Comparison of ENCODE assay signal across 9 mouse cellular contexts in the genomic region with DNA sequence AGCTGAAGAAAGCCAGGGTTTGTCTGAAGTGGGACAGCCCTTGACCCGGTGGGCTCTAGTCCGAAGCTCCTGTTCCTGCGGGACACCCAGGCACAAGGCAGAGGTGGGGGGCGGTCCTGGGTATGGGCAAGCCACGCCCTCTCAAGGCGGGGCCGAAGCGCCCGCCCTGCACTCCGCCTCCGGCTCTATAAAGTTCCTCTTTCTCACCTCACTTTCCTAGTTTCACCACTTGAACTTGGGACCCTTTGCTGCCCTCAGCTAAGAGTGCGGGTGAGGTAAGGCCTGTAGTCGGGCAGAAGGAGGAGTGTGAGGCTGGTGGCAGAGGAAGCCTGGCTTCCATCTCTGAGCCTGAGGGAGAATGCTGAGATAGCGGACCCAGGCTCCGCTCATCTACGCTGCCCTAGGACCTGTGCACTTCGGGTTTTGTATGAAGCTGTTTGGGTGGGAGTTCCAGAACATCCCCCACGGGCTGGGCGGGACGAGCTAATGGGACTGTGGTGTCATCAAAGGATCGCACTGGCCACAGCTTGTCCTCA. TPM values are rescaled to one million over a fixed set of nuclear protein-coding genes. Genes with fewer than 3 reads are reported as not detected.
DNase-seq lines count a peak whose midpoint lies in the region; ATAC-seq and TF ChIP-seq lines count a peak whose summit lies in the region.
"Had no signal": no experiment of that assay in that cellular context is flagged by ENCODE, and none has a peak within 500 bp of the region (broad histone marks: within the 10 kb centered on the region; RNA-seq: fewer than 3 reads in every experiment).

A gene (plus strand): TSS at position 206 of the 536 bp plus-strand sequence.

- H3K4me3 ChIP-seq in left cerebral cortex, adult 2 months: peak within 1 kb of the TSS; percentile 39
- H3K4me3 ChIP-seq in forebrain, embryonic 10.5 days: peak within 1 kb of the TSS; percentile 57
- H3K4me3 ChIP-seq in spleen, adult 2 months (ENCODE audit: extremely low read depth, insufficient read depth, insufficient read length): peak within 1 kb of the TSS; percentile 72

- H3K27ac ChIP-seq in left cerebral cortex, adult 2 months: no peak within 1 kb of the TSS
- H3K27ac ChIP-seq in forebrain, embryonic 10.5 days: no peak within 1 kb of the TSS
- peak within 1 kb of the TSS; percentile 78 for H3K27ac ChIP-seq in spleen, adult 2 months (ENCODE audit: insufficient read depth, low read length)

- no peaks in the 10 kb centered on the region for H3K36me3 ChIP-seq in forebrain, embryonic 10.5 days (replicated peaks)
- H3K36me3 ChIP-seq in spleen, adult 2 months (ENCODE audit: control insufficient read depth, insufficient read depth, low read length): peaks cover 18% of the 10 kb centered on the region

- WGBS in forebrain, embryonic 10.5 days: under 1% methylated on average over 21 of the region's 21 CpGs
- WGBS in spleen, adult 2 months: 4% methylated on average over 21 of the region's 21 CpGs

- ATAC-seq in megakaryocyte-erythroid progenitor cell, adult 5-6 weeks (replicated peaks; ENCODE audit: low FRiP score, low TSS enrichment, poor library complexity, severe bottlenecking): peak; percentile 92
- ATAC-seq: Patski had no signal

- TF ChIP-seq POLR2A in spleen, adult 2 months (IDR thresholded peaks at IDR 0.05; ENCODE audit: low read depth, low read length): peak; percentile 95

- no peaks in the 10 kb centered on the region for H3K9me3 ChIP-seq in forebrain, embryonic 10.5 days

- TF ChIP-seq CTCF in left cerebral cortex, adult 2 months (IDR thresholded peaks at IDR 0.05): no peak
- no peak for TF ChIP-seq CTCF in spleen, adult 2 months (IDR thresholded peaks at IDR 0.05; ENCODE audit: extremely low read depth, insufficient read depth, insufficient read length, insufficient replicate concordance)

- peaks cover 73% of the 10 kb centered on the region for H3K27me3 ChIP-seq in forebrain, embryonic 10.5 days (ENCODE audit: poor library complexity, severe bottlenecking)
- no peaks in the 10 kb centered on the region for H3K27me3 ChIP-seq in spleen, adult 2 months (ENCODE audit: control insufficient read depth, insufficient read depth, low read length)

- intact Hi-C loops in left cerebral cortex, adult 2 months (cut with DNase I): no loop called here
- intact Hi-C loops in heart, postnatal 25 days (cut with DNase I): no loop called here

- no peak for DNase-seq in left cerebral cortex, adult 2 months (ENCODE audit: extremely low spot score in 1 of 2, low spot score in 2 of 2)
- no peak for DNase-seq in left cerebral cortex, adult 11 months (ENCODE audit: low spot score)
- DNase-seq in forebrain, embryonic 10.5 days (ENCODE audit: extremely low spot score, low spot score): peak; percentile 31
- DNase-seq in heart, postnatal 25 days (ENCODE audit: low spot score): peak; percentile 51
- DNase-seq in kidney, postnatal 4 days: peak; percentile 52 to 63
- peak; percentile 78 to 89 for DNase-seq in spleen, adult 2 months (ENCODE audit: low read depth in 1 of 2, low spot score in 2 of 2)
- no peak for DNase-seq in cerebellum, adult 11-12 months

- H3K4me1 ChIP-seq in forebrain, embryonic 10.5 days: peaks cover 29% of the 10 kb centered on the region
- peaks cover 7% of the 10 kb centered on the region for H3K4me1 ChIP-seq in spleen, adult 2 months (ENCODE audit: control insufficient read depth, insufficient read depth, insufficient read length)

RNA-seq across cellular contexts. Expression of the gene that starts here (rescaled TPM):
- total RNA-seq in left cerebral cortex, adult 2 months (2021): under 1 TPM; 0.32 to 0.58 TPM
- 0.04 TPM in 1 of 2 replicates, not detected in the other for polyA plus RNA-seq in forebrain, embryonic 10.5 days (2016; fragmentation: Nextera tagmentation; extraction: Ambion mirVana)
- total RNA-seq in heart, postnatal 25 days (2021): 1 to 10 TPM in 1 of 2 experiments, under 1 TPM in 1; 0.99 to 1.3 TPM
- 0.96 and 1.0 TPM in 2 replicates for total RNA-seq in megakaryocyte-erythroid progenitor cell, adult 5-6 weeks (2014; fragmentation: Nextera tagmentation)
- total RNA-seq in megakaryocyte-erythroid progenitor cell, adult 5-6 weeks (2017): 1.4 TPM in 1 of 2 replicates, not detected in the other
- 16.2 and 17.4 TPM in 2 replicates for polyA plus RNA-seq in spleen, adult 2 months (2012; rRNA removed)

Comparison
In these comparisons a context has a peak if more than half of its experiments do, and no peak if none do; other contexts are left out.
1. RNA of the gene that starts here (polyA plus RNA-seq): 16.2 to 17.4 TPM in spleen, adult 2 months; 0.04 TPM in forebrain, embryonic 10.5 days; every median in the first group is over 10 times any median in the second.
2. Peak in DNase-seq and H3K4me3 ChIP-seq in forebrain, embryonic 10.5 days; RNA of the gene not detected or under 1 TPM.
3. DNase-seq: peak in heart, postnatal 25 days (single experiment), kidney, postnatal 4 days (2 of 2) and spleen, adult 2 months (2 of 2); none in left cerebral cortex, adult 2 months (0 of 2), left cerebral cortex, adult 11 months (single experiment) and cerebellum, adult 11-12 months (single experiment).
4. Peak in every context shown above with its lines, with median percentiles within 50 percentile points of each other: H3K4me3 ChIP-seq.